Mouse (Mus musculus) MEL (cell line): Measurements from ENCODE around the gene Acot10. TPM values are rescaled to one million over a fixed set of nuclear protein-coding genes. Genes with fewer than 3 reads are reported as not detected.

ENCODE experiments used
- DNase-seq: peaks from one replicate; pipeline ENCODE4 v3.0.0; 2011; ENCODE audit warnings: low read depth, low spot score
- H3K27ac ChIP-seq: 2 replicates; pipeline ENCODE4 v1.5.1; 2012; ENCODE audit warnings: low read depth, mild to moderate bottlenecking, control low read depth, low read length, moderate library complexity; ENCODE audit not compliant: control insufficient read depth
- H3K27me3 ChIP-seq, 2 experiments: fragments of 150-350 bp in 1 of 2; sonication (generic) in 1 of 2; 2 replicates each; pipeline ENCODE4 v1.6.1; 2012; ENCODE audit warnings: low read length in 2 of 2, mild to moderate bottlenecking in 2 of 2, improper control_type of control experiment in 1 of 2, moderate library complexity in 1 of 2; ENCODE audit not compliant: insufficient read depth in 2 of 2, control insufficient read depth in 1 of 2
- H3K36me3 ChIP-seq, 2 experiments: 2 replicates each; pipeline ENCODE4 v1.6.1; 2012 to 2014; ENCODE audit warnings: low read length in 2 of 2, improper control_type of control experiment in 1 of 2, inconsistent platforms in 1 of 2, mild to moderate bottlenecking in 1 of 2; ENCODE audit not compliant: insufficient read depth in 2 of 2, control insufficient read depth in 1 of 2
- H3K4me1 ChIP-seq, 2 experiments: fragments of 150-350 bp in 1 of 2; sonication (generic) in 1 of 2; 2 replicates each; pipeline ENCODE4 v1.6.1; 2012; ENCODE audit warnings: low read length in 2 of 2, improper control_type of control experiment in 1 of 2, mild to moderate bottlenecking in 1 of 2; ENCODE audit not compliant: insufficient read depth in 2 of 2, control insufficient read depth in 1 of 2
- H3K4me3 ChIP-seq, 2 experiments: fragments of 150-350 bp in 1 of 2; sonication (generic) in 1 of 2; 2 replicates each; pipeline ENCODE4 v1.5.1; 2012; ENCODE audit warnings: low read depth in 2 of 2, low read length in 2 of 2, mild to moderate bottlenecking in 2 of 2, moderate library complexity in 2 of 2, control low read depth in 1 of 2, improper control_type of control experiment in 1 of 2; ENCODE audit not compliant: control insufficient read depth in 1 of 2, insufficient read depth in 1 of 2
- H3K79me2 ChIP-seq: 2 replicates; pipeline ENCODE4 v1.6.1; 2012; ENCODE audit warnings: mild to moderate bottlenecking, low read length, moderate library complexity; ENCODE audit not compliant: control insufficient read depth, poor library complexity, insufficient read depth
- H3K9ac ChIP-seq: 2 replicates; pipeline ENCODE4 v1.6.1; 2012; ENCODE audit warnings: low read depth, mild to moderate bottlenecking, control low read depth, low read length, moderate library complexity; ENCODE audit not compliant: control insufficient read depth, poor library complexity, severe bottlenecking
- H3K9me3 ChIP-seq: fragments of 150-350 bp; sonication (generic); replicated peaks from 2 replicates; pipeline ENCODE4 v1.6.1; 2012; ENCODE audit warnings: mild to moderate bottlenecking, low read length, improper control_type of control experiment, moderate library complexity; ENCODE audit not compliant: insufficient read depth
- EP300 ChIP-seq, 2 experiments: IDR thresholded peaks; 2 replicates each; pipeline ENCODE4 v1.6.1; 2011; ENCODE audit warnings: improper control_type of control experiment in 2 of 2, low read length in 2 of 2, low read depth in 1 of 2, mild to moderate bottlenecking in 1 of 2
- MAFK ChIP-seq: IDR thresholded peaks from 2 replicates; pipeline ENCODE4 v1.6.1; 2011; ENCODE audit warnings: low read depth, mild to moderate bottlenecking, low read length, improper control_type of control experiment, borderline replicate concordance
- MAZ ChIP-seq: IDR thresholded peaks from 2 replicates; pipeline ENCODE4 v1.6.1; 2012; ENCODE audit warnings: low read depth, mild to moderate bottlenecking, inconsistent platforms, low read length, improper control_type of control experiment
- MYC ChIP-seq: IDR thresholded peaks from 2 replicates; pipeline ENCODE4 v1.6.1; 2011; ENCODE audit warnings: low read depth, mild to moderate bottlenecking, low read length, improper control_type of control experiment, moderate library complexity
- NELFE ChIP-seq: IDR thresholded peaks from 2 replicates; pipeline ENCODE4 v1.6.1; 2011; ENCODE audit warnings: low read depth, low read length, improper control_type of control experiment
- SMC3 ChIP-seq: IDR thresholded peaks from 2 replicates; pipeline ENCODE4 v1.6.1; 2011; ENCODE audit warnings: low read depth, low read length, improper control_type of control experiment
- TAL1 ChIP-seq: IDR thresholded peaks from 2 replicates; pipeline ENCODE4 v1.6.1; 2012; ENCODE audit warnings: mild to moderate bottlenecking, inconsistent platforms, low read length, moderate library complexity, mixed read lengths
- TBP ChIP-seq: IDR thresholded peaks from 2 replicates; pipeline ENCODE4 v1.8.0; 2011; ENCODE audit warnings: low read depth, low read length, improper control_type of control experiment
- USF2 ChIP-seq, 2 experiments: IDR thresholded peaks; 2 replicates each; pipeline ENCODE4 v1.6.1; 2011 to 2012; ENCODE audit warnings: improper control_type of control experiment in 2 of 2, low read length in 2 of 2, borderline replicate concordance in 1 of 2, inconsistent platforms in 1 of 2, low read depth in 1 of 2, mild to moderate bottlenecking in 1 of 2; ENCODE audit not compliant: insufficient read depth in 1 of 2
- ZC3H11A ChIP-seq: IDR thresholded peaks from 2 replicates; pipeline ENCODE4 v1.6.1; 2012; ENCODE audit warnings: low read depth, mild to moderate bottlenecking, inconsistent platforms, low read length, improper control_type of control experiment
- polyA plus RNA-seq, 2 experiments: library from polyadenylated mRNA; stranded (reverse) in 1 of 2; unstranded in 1 of 2; fragments of >175 nt in 1 of 2; fragments of >200 nt in 1 of 2; gene quantifications; 2 replicates each; pipeline versions ENCODE4 v1.2.1 to v1.2.4; 2012; ENCODE audit warnings: low replicate concordance in 2 of 2, low read depth in 1 of 2; ENCODE audit not compliant: insufficient read length in 2 of 2, insufficient read depth in 1 of 2, missing spikeins in 1 of 2
- total RNA-seq: library from RNA; depleted of rRNA; stranded (reverse); fragments of 300-350 nt; gene quantifications from 2 replicates; pipeline ENCODE4 v1.2.3, GENCODE M21; 2012; rRNA removed

Gene Acot10
- total RNA-seq (0.10 and 0.31 TPM in 2 replicates), polyA plus RNA-seq (under 1 TPM in 1 of 2 experiments, not detected in 1; 0.10 TPM)

- H3K27me3 ChIP-seq, result no peaks in the 10 kb centered on the region
- H3K9ac ChIP-seq, result no peak within 1 kb of the TSS
- no peak for DNase-seq
- no peaks in the 10 kb centered on the region for H3K9me3 ChIP-seq
- H3K79me2 ChIP-seq, result no peaks in the 10 kb centered on the region
- no peak within 1 kb of the TSS for H3K4me3 ChIP-seq
- no peaks in the 10 kb centered on the region for H3K4me1 ChIP-seq
- H3K27ac ChIP-seq, result no peak within 1 kb of the TSS
- no peaks in the 10 kb centered on the region for H3K36me3 ChIP-seq
- TF ChIP-seq TAL1 (no peak), USF2 (IDR thresholded peaks at IDR 0.05; ENCODE audit: borderline replicate concordance in 1 of 2, insufficient read depth in 1 of 2, low read depth in 1 of 2, low read length in 2 of 2) (no peak), MAFK (no peak), MAZ (no peak), ZC3H11A (no peak), MYC (no peak), NELFE (no peak)
- TF ChIP-seq, all 39 proteins: peak for 0
These were observed at the start of gene Acot10 for GRCm38 (mm10) chr15:20666650-20667049. TSS of gene Acot10 (minus strand) at chr15:20666750.

DNA sequence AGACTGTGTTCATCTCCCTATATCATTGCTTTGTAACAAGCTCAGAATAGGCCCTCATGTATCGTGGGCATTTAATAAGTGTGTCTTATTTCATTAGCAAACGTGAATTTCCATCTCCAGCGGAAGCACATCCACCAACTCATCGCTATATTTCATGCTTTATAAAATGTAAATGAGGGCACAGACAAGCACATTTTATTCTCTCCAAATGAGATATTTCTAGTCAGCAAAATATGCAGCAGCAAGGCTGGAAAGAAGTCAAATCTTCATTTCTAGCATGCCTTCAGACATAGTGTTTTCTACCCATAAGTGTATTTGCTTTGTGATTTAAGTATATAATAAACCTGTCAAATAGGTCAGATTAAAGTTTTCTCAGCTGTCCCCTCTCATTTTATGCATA lies 45.3 kb upstream of the Acot10 start:
- H3K27me3 ChIP-seq, result no peaks in the 10 kb centered on the region
- no peaks in the 10 kb centered on the region for H3K36me3 ChIP-seq
- no peaks in the 10 kb centered on the region for H3K4me1 ChIP-seq
- H3K9me3 ChIP-seq, result no peaks in the 10 kb centered on the region
- no peak overlapping the region for H3K27ac ChIP-seq
- H3K79me2 ChIP-seq, result no peaks in the 10 kb centered on the region
- H3K9ac ChIP-seq, result no peak overlapping the region
- no peak overlapping the region for H3K4me3 ChIP-seq
- no peak for DNase-seq
- no peak for TF ChIP-seq TBP

GRCm38 (mm10) chr15:20696229-20696628 lies 29.7 kb upstream of the Acot10 start:
- H3K79me2 ChIP-seq, result no peaks in the 10 kb centered on the region
- H3K36me3 ChIP-seq, result no peaks in the 10 kb centered on the region
- TF ChIP-seq EP300 (IDR thresholded peaks at IDR 0.05; ENCODE audit: low read depth in 1 of 2, low read length in 2 of 2), result no peak
- peak; percentile 91 for TF ChIP-seq MAFK
- no peak for TF ChIP-seq TBP
- TF ChIP-seq SMC3, result no peak
- TF ChIP-seq ZC3H11A, result no peak
- no peak for DNase-seq
- H3K4me1 ChIP-seq, result no peaks in the 10 kb centered on the region
- no peak overlapping the region for H3K27ac ChIP-seq
- no peaks in the 10 kb centered on the region for H3K9me3 ChIP-seq
- H3K4me3 ChIP-seq, result no peak overlapping the region
- H3K27me3 ChIP-seq, result no peaks in the 10 kb centered on the region
- no peak overlapping the region for H3K9ac ChIP-seq
